Comparison of ENCODE assay signal across 22 mouse cellular contexts in the genomic region with DNA sequence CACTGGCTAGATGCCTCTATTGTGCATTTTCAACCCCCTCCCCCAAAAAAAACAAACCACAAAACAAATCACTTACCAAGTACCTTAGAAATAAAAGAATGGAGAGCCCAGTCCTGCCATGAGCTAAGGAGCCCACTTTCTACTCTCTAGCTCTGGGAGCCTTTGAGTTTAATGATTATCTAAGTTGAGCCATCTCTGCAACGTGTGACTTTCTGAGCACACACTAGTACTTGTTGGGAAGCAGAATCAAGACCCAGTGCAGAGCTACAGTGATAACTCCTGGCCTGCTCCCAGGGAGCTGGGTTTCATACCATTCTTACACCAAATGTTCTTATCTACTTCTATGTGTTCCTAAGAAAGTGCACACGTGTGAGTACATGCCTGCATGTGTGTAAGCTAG.
DNase-seq lines count a peak whose midpoint lies in the region; ATAC-seq and TF ChIP-seq lines count a peak whose summit lies in the region.
"Had no signal": no experiment of that assay in that cellular context is flagged by ENCODE, and none has a peak within 500 bp of the region (broad histone marks: within the 10 kb centered on the region; RNA-seq: fewer than 3 reads in every experiment).

No protein-coding gene starts in this region.

- peaks cover 11% of the 10 kb centered on the region for H3K4me1 ChIP-seq in liver, adult 2 months (ENCODE audit: control insufficient read depth, insufficient read depth, low read length)
- peaks cover 3% of the 10 kb centered on the region; the same call in 1 of the 2 replicates for H3K4me1 ChIP-seq in liver, embryonic 16.5 days (ENCODE audit: control insufficient read depth, low read depth, low read length)
- H3K4me1 ChIP-seq in liver, embryonic 11.5 days (replicated peaks; ENCODE audit: control insufficient read depth, insufficient read depth, low read length) = 0 out of 2 replicates have a peak, but pooled peaks cover 4% of the 10 kb centered on the region
- peaks cover 11% of the 10 kb centered on the region for H3K4me1 ChIP-seq in forebrain, embryonic 16.5 days (replicated peaks; ENCODE audit: control insufficient read depth, insufficient read depth, low read length)

- no peak overlapping the region for H3K27ac ChIP-seq in liver, adult 2 months (replicated peaks; ENCODE audit: insufficient read depth, low read depth, low read length)
- H3K27ac ChIP-seq in liver, embryonic 16.5 days (ENCODE audit: low read length) = no peak overlapping the region
- H3K27ac ChIP-seq in liver, embryonic 11.5 days (ENCODE audit: low read depth, low read length) = no peak overlapping the region
- no peak overlapping the region for H3K27ac ChIP-seq in forebrain, embryonic 16.5 days (ENCODE audit: low read length)
- H3K27ac ChIP-seq: embryonic facial prominence, embryonic 13.5 days; embryonic facial prominence, embryonic 15.5 days; forebrain, embryonic 10.5 days; forebrain, embryonic 12.5 days had no signal

- H3K27me3 ChIP-seq in liver, adult 2 months (ENCODE audit: control insufficient read depth, insufficient read depth, low read length) = no peaks in the 10 kb centered on the region
- H3K27me3 ChIP-seq in liver, embryonic 16.5 days (ENCODE audit: control insufficient read depth, insufficient read depth, low read depth, low read length) = no peaks in the 10 kb centered on the region
- H3K27me3 ChIP-seq in liver, embryonic 11.5 days (replicated peaks; ENCODE audit: control insufficient read depth, insufficient read depth, low read length) = no peaks in the 10 kb centered on the region
- no peaks in the 10 kb centered on the region for H3K27me3 ChIP-seq in forebrain, embryonic 16.5 days (replicated peaks; ENCODE audit: control insufficient read depth, insufficient read depth, low read length)
- H3K27me3 ChIP-seq: embryonic facial prominence, embryonic 13.5 days; embryonic facial prominence, embryonic 15.5 days had no signal

- WGBS in liver, adult 2 months = 30% methylated on average over 2 of the region's 2 CpGs
- WGBS in liver, embryonic 16.5 days (ENCODE audit: insufficient replicate concordance) = 17% methylated on average over 2 of the region's 2 CpGs
- 51% methylated on average over 2 of the region's 2 CpGs for WGBS in liver, embryonic 11.5 days
- WGBS in forebrain, embryonic 16.5 days = 88% methylated on average over 2 of the region's 2 CpGs

- H3K36me3 ChIP-seq in liver, adult 2 months (ENCODE audit: control insufficient read depth, insufficient read depth, low read length) = no peaks in the 10 kb centered on the region
- H3K36me3 ChIP-seq in liver, embryonic 16.5 days (ENCODE audit: control insufficient read depth, insufficient read depth) = no peaks in the 10 kb centered on the region
- no peaks in the 10 kb centered on the region for H3K36me3 ChIP-seq in liver, embryonic 11.5 days (ENCODE audit: control insufficient read depth, insufficient read depth, low read length)
- no peaks in the 10 kb centered on the region for H3K36me3 ChIP-seq in forebrain, embryonic 16.5 days (ENCODE audit: control insufficient read depth, insufficient read depth)
- H3K36me3 ChIP-seq: embryonic facial prominence, embryonic 13.5 days; embryonic facial prominence, embryonic 15.5 days; forebrain, embryonic 10.5 days; forebrain, embryonic 12.5 days had no signal

- TF ChIP-seq POLR2A in liver, adult 2 months (IDR thresholded peaks at IDR 0.05; ENCODE audit: extremely low read depth, insufficient read depth, low read length) = no peak

- peaks cover 3% of the 10 kb centered on the region; the same call in 1 of the 2 replicates for H3K79me2 ChIP-seq in liver, adult 2 months (ENCODE audit: control insufficient read depth, insufficient read depth, low read length)

- H3K9me3 ChIP-seq in liver, embryonic 16.5 days (replicated peaks; ENCODE audit: control insufficient read depth, low read length) = no peaks in the 10 kb centered on the region
- H3K9me3 ChIP-seq in liver, embryonic 11.5 days (ENCODE audit: control insufficient read depth, low read length) = no peaks in the 10 kb centered on the region
- H3K9me3 ChIP-seq in forebrain, embryonic 16.5 days (ENCODE audit: control insufficient read depth, low read length) = no peaks in the 10 kb centered on the region
- H3K9me3 ChIP-seq: embryonic facial prominence, embryonic 13.5 days; embryonic facial prominence, embryonic 15.5 days; forebrain, embryonic 10.5 days; forebrain, embryonic 12.5 days had no signal

- TF ChIP-seq CTCF in liver, adult 2 months (IDR thresholded peaks at IDR 0.05; ENCODE audit: low read depth, low read length) = no peak

- peak; percentile 40 for DNase-seq in liver, adult 2 months (ENCODE audit: extremely low read depth, low read depth, low spot score)
- DNase-seq in liver = no peak
- DNase-seq in liver, embryonic 11.5 days (ENCODE audit: low spot score) = no peak
- DNase-seq in yolk sac, embryonic 10.5 days (ENCODE audit: low spot score) = peak; percentile 65
- DNase-seq: adrenal gland, adult 2 months; adrenal gland, postnatal 10 days; adrenal gland, postnatal 25 days; cerebellum, adult 11 months; cerebellum, adult 18-20 months; cerebellum, adult 8-10 months; cerebellum, adult 9-11 months; cerebellum, postnatal 14 days; cerebellum, postnatal 36 days; embryo, embryonic 11 days had no signal

- H3K4me3 ChIP-seq in liver, adult 2 months (ENCODE audit: insufficient read depth, low read depth, low read length) = no peak overlapping the region
- no peak overlapping the region for H3K4me3 ChIP-seq in liver, embryonic 16.5 days (ENCODE audit: low read depth, low read length)
- no peak overlapping the region for H3K4me3 ChIP-seq in liver, embryonic 11.5 days (ENCODE audit: low read depth, low read length)
- no peak overlapping the region for H3K4me3 ChIP-seq in forebrain, embryonic 16.5 days (replicated peaks; ENCODE audit: low read length)
- H3K4me3 ChIP-seq: embryonic facial prominence, embryonic 13.5 days; embryonic facial prominence, embryonic 15.5 days; erythroblast, embryonic 14.5 days; forebrain, embryonic 10.5 days; forebrain, embryonic 12.5 days had no signal

- H3K9ac ChIP-seq in liver, adult 2 months (ENCODE audit: low read depth, low read length) = no peak overlapping the region
- H3K9ac ChIP-seq in liver, embryonic 16.5 days (ENCODE audit: low read depth, low read length) = no peak overlapping the region
- H3K9ac ChIP-seq in liver, embryonic 11.5 days (ENCODE audit: low read depth, low read length) = no peak overlapping the region
- H3K9ac ChIP-seq in forebrain, embryonic 16.5 days (replicated peaks; ENCODE audit: low read depth, low read length) = no peak overlapping the region
- H3K9ac ChIP-seq: embryonic facial prominence, embryonic 13.5 days; embryonic facial prominence, embryonic 15.5 days; forebrain, embryonic 12.5 days had no signal

- ATAC-seq in liver, embryonic 16.5 days (ENCODE audit: low read depth) = peak; percentile 70
- ATAC-seq in liver, embryonic 11.5 days (replicated peaks; ENCODE audit: low FRiP score) = no peak
- no peak for ATAC-seq in forebrain, embryonic 16.5 days
- ATAC-seq: forebrain, embryonic 14.5 days had no signal

- no peak overlapping the region for H3K4me2 ChIP-seq in liver, embryonic 16.5 days (ENCODE audit: low read depth, low read length)
- no peak overlapping the region for H3K4me2 ChIP-seq in liver, embryonic 11.5 days
- H3K4me2 ChIP-seq in forebrain, embryonic 16.5 days (ENCODE audit: low read length) = no peak overlapping the region
- H3K4me2 ChIP-seq: embryonic facial prominence, embryonic 13.5 days; embryonic facial prominence, embryonic 15.5 days; forebrain, embryonic 12.5 days had no signal

Comparison
In these comparisons a context has a peak if more than half of its experiments do, and no peak if none do; other contexts are left out.
1. DNase-seq: peak in liver, adult 2 months (single experiment) and yolk sac, embryonic 10.5 days (single experiment); none in liver (single experiment) and liver, embryonic 11.5 days (single experiment).